Mouse (Mus musculus): ENCODE measurements around the gene Kbtbd4.

Kbtbd4 gene

GRCm38 (mm10) chr2:90904856-90905224, 300 bp downstream of the Kbtbd4 start:
- no peak for DNase-seq (ENCODE audit: low spot score in 2 of 2)

GRCm38 (mm10) chr2:90906721-90907120, 2.2 kb downstream of the Kbtbd4 start:
- no peak for DNase-seq (ENCODE audit: low spot score in 2 of 2)

DNA sequence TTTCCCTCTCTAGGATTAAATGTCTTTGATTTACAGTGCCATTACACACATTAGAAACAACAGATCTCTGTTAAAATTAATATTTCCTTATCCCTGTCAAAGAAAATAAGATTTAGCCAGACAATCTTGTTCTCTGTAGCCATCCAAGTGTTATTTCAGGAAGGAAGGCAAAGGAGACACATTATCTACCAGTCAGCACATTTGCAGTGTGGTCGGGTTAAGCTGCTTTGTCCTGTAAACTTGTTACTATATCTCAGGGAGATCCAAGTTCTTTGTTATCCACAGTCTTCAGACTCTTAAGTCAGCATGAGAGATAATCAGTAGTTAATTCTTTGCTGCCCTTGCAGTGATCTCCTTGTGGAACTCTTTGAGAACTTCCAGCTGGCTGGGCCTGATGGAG, 6.3 kb downstream of the Kbtbd4 start:
- no peak for DNase-seq (ENCODE audit: low spot score in 2 of 2)

DNA sequence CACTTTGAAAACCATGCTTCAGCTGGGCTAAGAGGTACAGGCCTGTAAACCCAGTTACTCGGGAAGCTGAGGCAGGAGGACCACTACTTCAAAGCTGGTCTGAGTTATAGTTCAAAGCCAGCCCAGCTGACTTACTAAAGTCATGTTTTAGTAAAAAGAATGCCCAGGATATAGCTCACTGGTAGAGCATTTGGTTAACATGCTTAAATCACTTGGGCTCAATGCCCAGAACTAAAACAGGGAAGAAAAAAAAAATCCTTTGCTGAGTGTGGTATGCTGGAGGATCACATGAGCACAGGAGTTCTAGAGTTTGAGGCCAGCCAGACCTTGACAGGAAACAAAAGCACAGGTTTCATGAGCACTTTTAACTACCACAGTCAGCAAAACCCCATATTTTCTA, 7.1 kb downstream of the Kbtbd4 start:
- no peak for DNase-seq (ENCODE audit: low spot score in 2 of 2)

GRCm38 (mm10) chr2:90913671-90914070, 9.1 kb downstream of the Kbtbd4 start:
- DNase-seq (ENCODE audit: low spot score in 2 of 2): no peak

- no peak for DNase-seq (ENCODE audit: low spot score in 2 of 2)
Measured at GRCm38 (mm10) chr2:90915516-90915915, 11.0 kb downstream of the Kbtbd4 start.

DNA sequence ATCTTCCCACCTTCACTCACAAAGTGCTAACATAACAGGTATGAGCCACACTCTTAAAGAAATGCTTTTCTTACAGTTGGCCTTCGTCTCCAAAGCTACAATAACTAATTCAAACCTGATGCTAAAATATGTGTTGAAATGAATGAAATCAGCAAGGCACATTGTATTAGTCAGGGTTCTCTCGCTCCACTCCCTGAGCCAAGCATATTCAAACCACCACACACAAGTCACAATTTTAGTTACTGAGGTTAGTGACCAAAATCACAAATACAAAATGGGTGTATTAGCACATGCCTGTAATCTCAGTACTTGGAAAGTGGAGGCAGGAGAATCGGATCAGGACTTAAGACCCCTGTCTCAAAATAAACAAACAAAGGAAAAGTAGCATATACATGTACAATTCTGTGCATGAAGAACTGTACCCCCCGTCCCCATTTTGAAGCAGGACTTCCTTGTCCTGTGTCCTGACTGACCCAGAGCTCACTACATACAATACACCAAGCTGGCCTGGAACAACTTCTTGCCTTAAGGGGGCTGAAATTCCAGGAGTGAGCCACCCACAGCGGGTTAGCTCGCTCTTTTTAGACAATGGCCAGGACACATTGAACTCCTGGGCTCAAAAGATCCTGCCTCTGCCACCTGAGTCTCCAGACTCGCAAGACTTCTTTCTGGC, 12.2 kb downstream of the Kbtbd4 start:
- DNase-seq (ENCODE audit: low spot score in 2 of 2): peak in 1 of 2 experiments; percentile 58

DNA sequence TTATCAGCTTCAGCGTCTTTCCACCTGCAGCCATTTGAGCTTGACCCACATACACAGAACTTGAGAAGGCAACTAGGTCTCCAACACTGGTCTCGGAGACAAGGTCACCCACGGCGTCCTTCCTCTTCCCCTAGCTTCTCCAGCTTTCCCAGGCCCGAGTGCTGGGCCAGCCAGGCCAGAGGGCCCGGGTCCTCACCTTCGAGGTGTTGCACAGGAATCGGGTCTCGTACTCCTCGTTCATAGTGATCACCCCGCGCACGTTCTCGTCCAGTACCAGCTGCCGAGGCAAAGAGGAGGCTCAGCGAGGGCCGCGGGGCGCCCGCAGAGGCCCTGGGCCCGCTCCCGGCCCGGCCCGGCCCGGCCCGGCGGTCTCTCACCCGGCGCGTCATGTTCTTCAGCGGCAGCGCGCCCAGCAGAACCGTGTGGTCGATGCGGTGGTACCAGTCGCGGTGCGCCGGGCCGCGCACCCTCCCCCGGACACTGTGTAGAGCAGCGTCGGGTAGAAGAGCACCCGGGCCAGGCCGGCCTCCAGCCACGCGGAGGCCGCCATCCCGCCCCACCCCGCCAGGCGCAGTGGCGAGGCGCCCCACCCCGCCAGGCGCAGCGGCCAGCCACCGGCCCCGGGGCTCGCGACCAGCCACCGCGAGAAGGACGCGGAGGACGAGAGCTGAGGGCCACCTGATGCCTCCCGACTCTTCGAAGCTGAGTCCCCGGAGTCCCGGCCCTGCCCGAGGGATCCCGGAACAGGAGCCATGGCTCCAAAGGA, 12.9 kb downstream of the Kbtbd4 start:
- peak; percentile 51 to 56 for DNase-seq (ENCODE audit: low spot score in 2 of 2)

GRCm38 (mm10) chr2:90917999-90918698, 13.6 kb downstream of the Kbtbd4 start:
- no peak for DNase-seq (ENCODE audit: low spot score in 2 of 2)

DNA sequence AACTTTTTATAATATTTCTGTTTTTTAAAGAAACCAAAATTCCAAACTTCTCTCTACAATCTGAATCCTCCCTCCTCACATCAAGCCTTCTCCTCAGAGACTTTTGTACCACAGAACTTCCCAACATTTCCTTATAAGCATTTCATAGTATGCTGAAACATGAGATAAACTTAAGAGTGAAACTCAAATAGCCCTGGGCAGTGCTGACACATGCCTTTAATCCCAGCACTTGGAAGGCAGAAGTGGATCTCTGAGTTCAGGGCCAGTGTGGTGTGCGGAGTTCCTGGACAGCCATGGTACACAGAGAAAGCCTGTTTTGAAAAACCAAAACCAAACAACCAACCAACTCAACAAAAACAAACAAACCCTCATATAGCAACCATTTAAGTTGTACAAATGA, 16.6 kb downstream of the Kbtbd4 start:
- DNase-seq (ENCODE audit: low spot score in 2 of 2): no peak

GRCm38 (mm10) chr2:90922636-90923035, 18.1 kb downstream of the Kbtbd4 start:
- no peak for DNase-seq (ENCODE audit: low spot score in 2 of 2)

- DNase-seq (ENCODE audit: low spot score in 2 of 2): no peak
Measured at GRCm38 (mm10) chr2:90928566-90928965, 24.0 kb downstream of the Kbtbd4 start.

GRCm38 (mm10) chr2:90931829-90932228, 27.3 kb downstream of the Kbtbd4 start:
- no peak for DNase-seq (ENCODE audit: low spot score in 2 of 2)

DNA sequence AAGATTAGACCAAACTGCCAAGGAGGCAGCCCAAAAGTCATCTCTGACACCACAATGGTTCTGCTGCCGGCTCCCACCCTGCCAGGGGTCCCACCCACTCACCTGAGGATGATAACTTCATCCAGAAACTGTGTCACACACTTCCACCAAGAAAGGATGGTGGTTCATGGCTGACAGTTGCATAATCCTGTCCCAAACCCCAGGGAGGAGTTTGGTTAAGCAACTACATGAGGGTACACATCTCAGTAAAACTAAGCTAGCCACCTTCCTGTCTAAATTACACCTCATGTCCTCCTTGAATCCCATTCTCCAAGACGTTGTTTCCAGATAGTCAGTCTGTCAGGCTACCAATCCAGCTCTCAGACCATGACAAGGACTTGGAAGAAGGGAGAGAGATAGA, 27.7 kb downstream of the Kbtbd4 start:
- no peak for DNase-seq (ENCODE audit: low spot score in 2 of 2)

GRCm38 (mm10) chr2:90938362-90938761, 33.8 kb downstream of the Kbtbd4 start:
- no peak for DNase-seq (ENCODE audit: low spot score in 2 of 2)

DNA sequence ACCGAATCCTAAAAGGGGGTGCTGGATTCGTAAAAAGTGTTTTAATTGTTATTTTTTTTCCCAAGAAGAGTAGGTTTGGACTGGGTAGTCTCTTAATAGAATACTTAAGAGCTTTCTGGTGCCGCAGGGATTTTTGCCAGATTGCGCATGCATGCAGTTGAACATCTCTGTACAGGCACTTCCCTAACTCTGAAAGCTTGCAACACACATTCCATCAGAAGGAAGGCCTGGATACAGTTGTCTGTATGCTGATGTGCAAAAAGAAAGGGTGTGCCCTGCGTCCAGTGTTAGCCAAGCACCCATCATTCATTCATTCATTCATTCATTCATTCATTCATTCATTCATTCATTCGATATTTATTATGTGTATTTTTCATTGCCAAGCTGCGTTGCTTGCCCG, 35.2 kb downstream of the Kbtbd4 start:
- DNase-seq (ENCODE audit: low spot score in 2 of 2): no peak

DNA sequence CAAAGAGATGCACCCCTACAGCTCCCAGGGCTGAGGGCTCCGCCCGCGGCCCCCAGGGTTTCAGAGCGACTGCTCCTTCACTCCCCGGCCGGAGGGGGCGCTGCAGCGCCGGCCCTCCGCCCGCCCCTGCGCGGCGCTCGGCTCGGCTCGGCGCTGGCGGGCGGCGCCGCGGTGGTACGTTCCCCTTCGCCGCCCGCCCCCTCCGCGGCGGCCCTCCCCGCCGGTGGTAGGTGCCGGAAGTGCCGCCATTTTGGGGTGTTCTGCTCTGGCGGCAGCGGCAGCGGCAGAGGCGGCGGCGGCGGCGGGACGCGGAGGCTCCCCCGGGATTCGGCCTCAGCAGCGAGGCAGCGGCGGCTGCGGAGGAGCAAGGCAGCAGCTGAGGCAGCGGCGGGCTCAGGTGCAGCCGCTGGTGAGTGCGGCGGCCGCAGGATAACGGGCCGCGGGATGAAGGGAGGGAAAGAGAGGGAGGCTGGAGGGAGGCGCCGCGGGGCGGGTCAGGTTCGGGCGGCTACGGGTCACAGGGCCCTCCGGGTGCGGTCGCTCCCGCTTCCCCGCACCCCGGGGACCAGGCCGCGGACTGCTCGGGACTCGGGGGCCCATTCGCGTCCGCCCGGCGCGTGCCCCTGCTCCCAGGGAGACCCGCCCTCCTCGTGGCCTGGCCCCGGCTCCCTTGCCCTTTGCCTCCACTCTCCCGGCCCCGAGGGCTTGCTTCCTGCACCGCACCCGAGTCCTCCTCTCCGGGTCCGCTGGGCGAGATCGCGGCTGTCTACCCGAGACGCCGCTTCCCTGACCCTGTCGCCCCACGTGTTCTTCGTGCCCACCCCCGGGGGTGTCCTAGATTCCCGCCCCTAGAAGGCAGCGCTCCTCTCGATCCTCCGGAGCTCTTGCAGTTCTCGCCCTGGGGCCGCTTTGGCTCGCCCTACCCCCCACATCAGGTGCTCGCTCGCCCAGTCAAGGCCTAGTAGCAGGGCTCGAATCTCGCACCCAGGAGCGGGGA, 36.0 kb downstream of the Kbtbd4 start, which contains the start of gene Celf1:
Gene Celf1, plus strand, starts transcription at position 150 of the 997 bp plus-strand sequence.
- DNase-seq (ENCODE audit: low spot score in 2 of 2): peak; percentile 75 to 81

DNA sequence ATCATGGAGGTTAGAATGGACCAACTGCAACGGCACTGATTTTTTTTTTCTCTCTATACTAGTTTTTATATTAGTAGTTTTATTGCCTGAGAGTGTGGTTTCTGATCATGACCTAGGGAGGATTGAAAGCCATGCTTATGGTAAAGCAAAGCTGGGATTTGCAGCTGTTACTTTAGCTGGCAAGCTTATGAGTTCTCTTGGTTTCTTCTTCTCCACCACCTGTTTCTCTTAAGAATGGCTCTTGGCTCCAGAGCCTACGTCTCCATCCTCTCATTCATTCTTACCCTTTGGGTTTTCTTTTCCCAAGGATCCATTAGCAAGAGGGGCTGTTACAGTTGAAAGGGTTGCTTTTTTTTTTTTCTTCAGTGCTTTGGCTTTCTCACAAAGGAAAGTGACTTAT, 37.2 kb downstream of the Kbtbd4 start:
- no peak for DNase-seq (ENCODE audit: low spot score in 2 of 2)

GRCm38 (mm10) chr2:90950149-90950548, 45.6 kb downstream of the Kbtbd4 start:
- no peak for DNase-seq (ENCODE audit: low spot score in 2 of 2)

DNA sequence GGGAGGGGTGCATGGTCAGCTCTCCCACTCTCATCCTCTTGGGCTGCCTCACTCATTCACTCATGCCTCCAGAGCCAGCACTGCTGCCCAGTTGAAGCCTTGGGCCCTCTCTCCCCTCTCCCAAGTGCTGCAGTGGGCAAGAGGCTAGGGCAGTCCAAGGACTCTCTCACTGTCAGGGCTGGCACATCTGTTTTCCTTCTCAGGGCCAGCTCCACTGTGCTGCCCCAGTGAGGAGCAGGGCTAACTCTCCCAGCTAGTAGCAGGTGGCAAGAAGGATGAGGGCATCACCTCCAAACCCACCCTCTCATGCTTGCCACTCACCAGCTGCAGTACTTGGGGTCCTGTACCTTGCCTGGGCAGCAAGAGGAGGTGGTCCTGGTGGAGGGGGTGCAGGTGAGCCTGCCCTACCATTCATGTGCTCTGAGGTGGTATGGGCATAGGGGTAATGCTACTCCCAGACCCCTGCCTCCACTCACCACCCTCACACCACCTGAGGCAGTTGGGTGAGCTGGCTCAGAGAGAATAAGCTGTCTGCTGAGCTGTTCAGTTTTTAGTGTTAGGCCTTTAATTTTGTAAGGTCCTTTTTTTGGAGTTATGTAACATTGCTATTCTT, 46.1 kb downstream of the Kbtbd4 start:
- no peak for DNase-seq (ENCODE audit: low spot score in 2 of 2)

GRCm38 (mm10) chr2:90953461-90953860, 48.9 kb downstream of the Kbtbd4 start:
- DNase-seq (ENCODE audit: low spot score in 2 of 2): no peak

All from frontal cortex, postnatal 36 days (tissue).